Mouse (Mus musculus): ENCODE measurements around the gene Rnf186. TPM values are rescaled to one million over a fixed set of nuclear protein-coding genes. Genes with fewer than 3 reads are reported as not detected.
"Not testable (repeated sequence)": the region's sequence is repeated elsewhere in the genome, so short reads cannot be mapped to it uniquely, and the experiment has no call there.

The Rnf186 gene
- polyA plus RNA-seq, 1 experiment from 2014 or later, result not detected

GRCm38 (mm10) chr4:138972139-138972826 lies 5.4 kb downstream of the Rnf186 start:
- ATAC-seq (ENCODE audit: insufficient number of reproducible peaks, insufficient read depth, low FRiP score, low TSS enrichment, low read depth), result no peak
- Histone ChIP-seq H3K4me1 (peaks cover 15% of the 10 kb centered on the region; the same call in 1 of the 2 replicates), H3K9ac (peak overlapping the region; percentile 91), H3K9me3 (no peaks in the 10 kb centered on the region), H3K27me3 (no peaks in the 10 kb centered on the region), H3K4me2 (peak overlapping the region; percentile 95), H3K4me3 (peak overlapping the region; percentile 62), H3K36me3 (no peaks in the 10 kb centered on the region), H3K27ac (peak overlapping the region; percentile 72)
- WGBS, result 18% methylated on average over 20 of the region's 20 CpGs

- Histone ChIP-seq H3K4me1 (peaks cover 15% of the 10 kb centered on the region; the same call in 1 of the 2 replicates), H3K9ac (peak within 1 kb of the TSS; percentile 91), H3K27ac (peak within 1 kb of the TSS; percentile 72), H3K4me2 (peak within 1 kb of the TSS; percentile 95), H3K9me3 (no peaks in the 10 kb centered on the region), H3K4me3 (peak within 1 kb of the TSS; percentile 62), H3K36me3 (no peaks in the 10 kb centered on the region), H3K27me3 (no peaks in the 10 kb centered on the region)
- under 1% methylated on average over 59 of the region's 60 CpGs for WGBS
- peak; percentile 61; the same call in 1 of the 2 replicates for ATAC-seq (ENCODE audit: insufficient number of reproducible peaks, insufficient read depth, low FRiP score, low TSS enrichment, low read depth)
Measured at GRCm38 (mm10) chr4:138972827-138973718, 6.2 kb downstream of the Rnf186 start, which contains the start of gene Tmco4. Gene Tmco4, plus strand, starts transcription at chr4:138972888.

- Histone ChIP-seq H3K9ac (peak overlapping the region; percentile 91; the same call in 1 of the 2 replicates), H3K9me3 (no peaks in the 10 kb centered on the region), H3K27me3 (no peaks in the 10 kb centered on the region), H3K4me2 (peak overlapping the region; percentile 95), H3K27ac (no peak overlapping the region), H3K4me3 (peak overlapping the region; percentile 62), H3K36me3 (no peaks in the 10 kb centered on the region), H3K4me1 (peaks cover 15% of the 10 kb centered on the region; the same call in 1 of the 2 replicates)
- no peak for ATAC-seq (ENCODE audit: insufficient number of reproducible peaks, insufficient read depth, low FRiP score, low TSS enrichment, low read depth)
- WGBS, result 61% methylated on average over 3 of the region's 3 CpGs
Measured at GRCm38 (mm10) chr4:138973719-138974115, 6.8 kb downstream of the Rnf186 start.

GRCm38 (mm10) chr4:138974540-138974939 lies 7.6 kb downstream of the Rnf186 start:
- H3K4me2 ChIP-seq; H3K36me3 ChIP-seq; H3K9ac ChIP-seq; H3K27me3 ChIP-seq; H3K4me3 ChIP-seq; ATAC-seq (ENCODE audit: insufficient number of reproducible peaks, insufficient read depth, low FRiP score, low TSS enrichment, low read depth); H3K9me3 ChIP-seq; H3K27ac ChIP-seq: not testable (repeated sequence)
- peaks cover 15% of the 10 kb centered on the region; the same call in 1 of the 2 replicates for H3K4me1 ChIP-seq
- WGBS, result 81% methylated on average over 2 of the region's 2 CpGs

- Histone ChIP-seq H3K9me3 (no peaks in the 10 kb centered on the region), H3K4me3 (no peak overlapping the region), H3K27me3 (no peaks in the 10 kb centered on the region), H3K4me2 (no peak overlapping the region), H3K9ac (no peak overlapping the region), H3K4me1 (peaks cover 15% of the 10 kb centered on the region; the same call in 1 of the 2 replicates), H3K27ac (no peak overlapping the region), H3K36me3 (no peaks in the 10 kb centered on the region)
- ATAC-seq (ENCODE audit: insufficient number of reproducible peaks, insufficient read depth, low FRiP score, low TSS enrichment, low read depth), result no peak
- WGBS, result 35% methylated on average over 3 of the region's 3 CpGs
Measured at GRCm38 (mm10) chr4:138975194-138975593, 8.3 kb downstream of the Rnf186 start.

- Histone ChIP-seq H3K9me3 (no peaks in the 10 kb centered on the region), H3K27ac (no peak overlapping the region), H3K27me3 (no peaks in the 10 kb centered on the region), H3K4me3 (no peak overlapping the region), H3K9ac (no peak overlapping the region), H3K4me2 (no peak overlapping the region), H3K4me1 (peaks cover 15% of the 10 kb centered on the region; the same call in 1 of the 2 replicates), H3K36me3 (no peaks in the 10 kb centered on the region)
- 64% methylated on average over 6 of the region's 6 CpGs for WGBS
- ATAC-seq (ENCODE audit: insufficient number of reproducible peaks, insufficient read depth, low FRiP score, low TSS enrichment, low read depth), result no peak
Measured at GRCm38 (mm10) chr4:138976046-138976445, 9.1 kb downstream of the Rnf186 start.

- Histone ChIP-seq H3K9ac (no peak overlapping the region), H3K9me3 (peaks cover 3% of the 10 kb centered on the region; the same call in 1 of the 2 replicates), H3K36me3 (no peaks in the 10 kb centered on the region), H3K27me3 (no peaks in the 10 kb centered on the region), H3K27ac (no peak overlapping the region), H3K4me2 (no peak overlapping the region), H3K4me1 (no peaks in the 10 kb centered on the region), H3K4me3 (no peak overlapping the region)
- ATAC-seq (ENCODE audit: insufficient number of reproducible peaks, insufficient read depth, low FRiP score, low TSS enrichment, low read depth), result no peak
- WGBS, result 83% methylated on average over 8 of the region's 8 CpGs
Measured at GRCm38 (mm10) chr4:138980021-138980420, 13.1 kb downstream of the Rnf186 start.

- Histone ChIP-seq H3K27ac (no peak overlapping the region), H3K36me3 (no peaks in the 10 kb centered on the region), H3K9ac (no peak overlapping the region), H3K4me3 (0 out of 2 replicates have a peak overlapping the region, but pooled peaks have one; percentile 12), H3K4me2 (peak overlapping the region; percentile 33), H3K27me3 (no peaks in the 10 kb centered on the region), H3K9me3 (peaks cover 3% of the 10 kb centered on the region; the same call in 1 of the 2 replicates), H3K4me1 (no peaks in the 10 kb centered on the region)
- no peak for ATAC-seq (ENCODE audit: insufficient number of reproducible peaks, insufficient read depth, low FRiP score, low TSS enrichment, low read depth)
- 21% methylated on average over 12 of the region's 12 CpGs for WGBS
Measured at GRCm38 (mm10) chr4:138980771-138981420, 14.0 kb downstream of the Rnf186 start.

- H3K4me1 ChIP-seq, result no peaks in the 10 kb centered on the region
- H3K36me3 ChIP-seq, result no peaks in the 10 kb centered on the region
- H3K27me3 ChIP-seq, result no peaks in the 10 kb centered on the region
- no peak overlapping the region for H3K4me3 ChIP-seq
- ATAC-seq (ENCODE audit: insufficient number of reproducible peaks, insufficient read depth, low FRiP score, low TSS enrichment, low read depth), result no peak
- H3K4me2 ChIP-seq, result no peak overlapping the region
- H3K9me3 ChIP-seq, result peaks cover 3% of the 10 kb centered on the region; the same call in 1 of the 2 replicates
- WGBS, result 63% methylated on average over 3 of the region's 3 CpGs
- H3K9ac ChIP-seq, result no peak overlapping the region
- no peak overlapping the region for H3K27ac ChIP-seq
Measured at GRCm38 (mm10) chr4:138983422-138983821, 16.5 kb downstream of the Rnf186 start.

GRCm38 (mm10) chr4:138984744-138985143 lies 17.8 kb downstream of the Rnf186 start:
- Histone ChIP-seq H3K36me3 (no peaks in the 10 kb centered on the region), H3K9me3 (peaks cover 3% of the 10 kb centered on the region; the same call in 1 of the 2 replicates), H3K27me3 (no peaks in the 10 kb centered on the region), H3K9ac (no peak overlapping the region), H3K4me3 (no peak overlapping the region), H3K27ac (no peak overlapping the region), H3K4me2 (no peak overlapping the region), H3K4me1 (no peaks in the 10 kb centered on the region)
- ATAC-seq (ENCODE audit: insufficient number of reproducible peaks, insufficient read depth, low FRiP score, low TSS enrichment, low read depth), result no peak
- 74% methylated on average over 7 of the region's 7 CpGs for whole genome bisulfite sequencing

- Histone ChIP-seq H3K9me3 (peaks cover 3% of the 10 kb centered on the region; the same call in 1 of the 2 replicates), H3K4me3 (no peak overlapping the region), H3K36me3 (no peaks in the 10 kb centered on the region), H3K4me1 (no peaks in the 10 kb centered on the region), H3K27me3 (no peaks in the 10 kb centered on the region), H3K27ac (no peak overlapping the region), H3K4me2 (no peak overlapping the region), H3K9ac (no peak overlapping the region)
- no peak for ATAC-seq (ENCODE audit: insufficient number of reproducible peaks, insufficient read depth, low FRiP score, low TSS enrichment, low read depth)
- 61% methylated on average over 5 of the region's 5 CpGs for WGBS
Measured at GRCm38 (mm10) chr4:138986280-138986679, 19.4 kb downstream of the Rnf186 start.
